Mouse (Mus musculus) kidney, embryonic 16.5 days (tissue): ENCODE measurements around the gene Fthl17f. TPM values are rescaled to one million over a fixed set of nuclear protein-coding genes. Genes with fewer than 3 reads are reported as not detected.

Experiments
- ATAC-seq: fragments of 200-750 bp; cut with Nextera tagmentation; 2 replicates; pipeline ENCODE4 v1.8.0; 2017; ENCODE audit warnings: moderate TSS enrichment; ENCODE audit not compliant: low FRiP score, low TSS enrichment
- H3K27ac ChIP-seq: fragments of 300-500 bp; sonication (generic); 2 replicates; pipeline ENCODE4 v1.5.1; 2014; ENCODE audit warnings: low read length
- H3K27me3 ChIP-seq: fragments of 300-500 bp; sonication (generic); 2 replicates; pipeline ENCODE4 v1.6.1; 2014; ENCODE audit warnings: low read length, control low read depth, mixed read lengths; ENCODE audit not compliant: insufficient read depth
- H3K36me3 ChIP-seq: fragments of 300-500 bp; sonication (generic); 2 replicates; pipeline ENCODE4 v1.6.1; 2014; ENCODE audit warnings: low read length, control low read depth, mixed read lengths; ENCODE audit not compliant: insufficient read depth
- H3K4me1 ChIP-seq: fragments of 300-500 bp; sonication (generic); 2 replicates; pipeline ENCODE4 v1.6.1; 2014; ENCODE audit warnings: low read length, control low read depth, mixed read lengths; ENCODE audit not compliant: insufficient read depth
- H3K4me2 ChIP-seq: fragments of 300-500 bp; sonication (generic); replicated peaks from 2 replicates; pipeline ENCODE4 v1.6.1; 2014; ENCODE audit warnings: low read depth, low read length
- H3K4me3 ChIP-seq: fragments of 300-500 bp; sonication (generic); 2 replicates; pipeline ENCODE4 v1.5.1; 2014; ENCODE audit warnings: mild to moderate bottlenecking, low read length
- H3K9ac ChIP-seq: fragments of 300-500 bp; sonication (generic); replicated peaks from 2 replicates; pipeline ENCODE4 v1.6.1; 2014; ENCODE audit warnings: low read length
- H3K9me3 ChIP-seq: fragments of 300-500 bp; sonication (generic); 2 replicates; pipeline ENCODE4 v1.6.1; 2016; ENCODE audit warnings: low read length, control low read depth
- WGBS: fragments of 180-500 bp; shearing (Covaris S2); extraction: QIAGEN DNeasy Blood & Tissue Kit; methylation state at CpG from one replicate; pipeline ENCODE4 v1.1.7; 2014; 5-methylcytosine and 5-hydroxymethylcytosine counted together
- polyA plus RNA-seq: library from polyadenylated mRNA; unstranded; fragments of >200 nt; fragmentation: Nextera tagmentation; extraction: Ambion mirVana; gene quantifications from 2 replicates; pipeline ENCODE4 v1.2.1, GENCODE M21; 2015

Gene Fthl17f
- polyA plus RNA-seq, 1 experiment from 2014 or later: not detected

GRCm38 (mm10) chrX:9110381-9110780 lies 47.6 kb downstream of the Fthl17f start:
- Histone ChIP-seq H3K9me3 (no peaks in the 10 kb centered on the region), H3K4me2 (no peak overlapping the region), H3K9ac (no peak overlapping the region), H3K27me3 (no peaks in the 10 kb centered on the region), H3K36me3 (no peaks in the 10 kb centered on the region), H3K4me1 (no peaks in the 10 kb centered on the region), H3K27ac (no peak overlapping the region), H3K4me3 (no peak overlapping the region)
- 62% methylated on average over 2 of the region's 2 CpGs for WGBS
- ATAC-seq: no peak

Other genes with a start within 250 kb of the Fthl17f start
- gene Gm6592, start 219.0 kb upstream of the Fthl17f start, polyA plus RNA-seq: not detected in 2 replicates
- not detected in 2 replicates for gene Gm5751, start 188.8 kb upstream of the Fthl17f start, polyA plus RNA-seq
- 2.6 and 2.7 TPM in 2 replicates for gene B630019K06Rik, start 170.6 kb upstream of the Fthl17f start, polyA plus RNA-seq
- not detected in 2 replicates for gene Fthl17b, start 100.0 kb upstream of the Fthl17f start, polyA plus RNA-seq
- gene Fthl17c, start 86.5 kb upstream of the Fthl17f start, polyA plus RNA-seq: not detected in 2 replicates
- not detected in 2 replicates for gene Fthl17d, start 76.3 kb upstream of the Fthl17f start, polyA plus RNA-seq
- not detected in 2 replicates for gene Fthl17e, start 29.5 kb upstream of the Fthl17f start, polyA plus RNA-seq
- not detected in 2 replicates for gene 4930402K13Rik, start 41.5 kb downstream of the Fthl17f start, polyA plus RNA-seq
- gene Lancl3, start 136.9 kb downstream of the Fthl17f start, polyA plus RNA-seq: 1.00 and 1.5 TPM in 2 replicates
- gene Gm14862, start 193.9 kb downstream of the Fthl17f start, polyA plus RNA-seq: not detected in 2 replicates
- 1.2 and 1.3 TPM in 2 replicates for gene Xk, start 209.7 kb downstream of the Fthl17f start, polyA plus RNA-seq
- gene H2al1m, start 220.7 kb downstream of the Fthl17f start, polyA plus RNA-seq: not detected in 2 replicates